Mouse (Mus musculus) adrenal gland, postnatal 14 days (tissue): ENCODE results near the gene 3110021N24Rik. TPM values are rescaled to one million over a fixed set of nuclear protein-coding genes. Genes with fewer than 3 reads are reported as not detected.

Experiments used
- DNase-seq: peaks from one replicate; pipeline ENCODE4 v3.0.0; 2021; ENCODE audit warnings: mixed read lengths
- total RNA-seq: library from RNA; stranded (reverse); gene quantifications from 2 replicates; pipeline ENCODE4 v1.2.3, GENCODE M21; 2021

3110021N24Rik gene
- total RNA-seq, 1 experiment from 2014 or later: 0.59 TPM

DNA sequence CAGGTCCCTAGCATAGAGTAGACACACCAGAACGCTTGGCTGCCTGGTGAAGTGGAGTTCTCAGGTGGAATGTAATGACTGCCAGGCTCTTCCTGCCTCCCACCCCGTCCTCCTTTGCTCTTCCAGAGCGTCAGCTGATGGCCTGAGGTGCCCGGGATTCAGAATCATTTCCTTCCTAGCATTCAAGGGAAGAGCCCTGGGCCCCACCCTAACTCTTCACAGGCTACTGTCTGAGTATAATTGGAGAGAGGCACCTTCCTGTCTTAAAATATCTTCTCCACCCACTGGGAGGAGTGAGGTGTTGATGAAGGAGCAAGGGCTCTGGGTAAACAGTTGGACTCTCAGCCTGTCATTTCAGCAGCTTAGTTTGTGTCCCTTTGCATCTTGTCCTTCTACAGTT is 77.3 kb downstream of the 3110021N24Rik start:
- no peak for DNase-seq

DNA sequence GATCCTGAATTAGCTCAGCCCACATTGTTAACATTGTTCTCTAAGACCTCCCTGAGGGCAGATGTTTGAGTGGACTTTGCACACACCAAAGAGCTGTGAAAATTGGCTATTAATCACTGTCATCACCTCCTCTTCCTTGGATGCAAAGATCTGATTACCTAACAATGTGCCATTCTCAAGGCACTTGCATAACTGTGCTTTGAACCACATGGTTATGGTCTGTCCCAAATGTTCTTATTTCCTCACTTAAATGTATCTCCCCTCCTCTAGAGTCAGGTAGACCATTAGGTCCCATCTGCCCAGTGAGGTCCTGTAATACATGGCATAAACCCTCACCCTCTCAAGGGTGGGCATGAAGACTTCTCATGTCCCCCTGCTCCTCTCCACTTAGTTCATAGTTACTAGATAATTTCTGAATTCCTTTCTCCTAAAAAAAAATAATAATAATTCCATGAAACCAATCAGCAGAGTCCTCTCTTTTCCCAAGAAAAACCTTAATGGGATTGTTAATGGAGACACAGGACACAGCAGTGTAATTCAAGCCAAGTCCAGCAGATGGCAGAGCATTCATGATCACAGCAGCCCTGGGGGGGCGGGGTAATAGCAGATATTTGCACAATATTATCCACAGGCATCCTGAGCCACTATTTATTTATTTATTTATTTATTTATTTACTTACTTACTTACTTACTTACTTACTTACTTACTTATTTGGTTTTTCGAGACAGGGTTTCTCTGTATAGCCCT is 78.8 kb downstream of the 3110021N24Rik start:
- DNase-seq: peak; percentile 84

DNA sequence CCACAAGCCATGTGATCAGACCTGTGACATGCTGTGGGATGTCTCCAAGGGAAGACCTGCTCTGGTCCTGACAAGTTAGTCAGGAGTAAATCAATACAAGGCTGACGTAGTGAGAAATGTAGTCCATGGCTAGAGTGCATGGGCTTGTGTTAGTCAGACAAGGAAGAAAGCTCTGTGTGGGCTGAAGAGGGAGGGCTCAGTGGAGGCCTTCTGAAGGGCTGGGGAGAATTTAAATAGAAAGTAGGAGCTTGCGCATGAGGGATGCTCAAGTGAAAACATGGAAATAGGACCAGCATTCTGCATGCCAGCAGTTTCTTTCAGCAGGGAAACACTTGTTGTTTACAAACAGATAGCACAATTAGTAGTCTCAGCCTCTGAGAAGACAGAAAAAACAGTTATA is 84.1 kb downstream of the 3110021N24Rik start:
- no peak for DNase-seq

DNA sequence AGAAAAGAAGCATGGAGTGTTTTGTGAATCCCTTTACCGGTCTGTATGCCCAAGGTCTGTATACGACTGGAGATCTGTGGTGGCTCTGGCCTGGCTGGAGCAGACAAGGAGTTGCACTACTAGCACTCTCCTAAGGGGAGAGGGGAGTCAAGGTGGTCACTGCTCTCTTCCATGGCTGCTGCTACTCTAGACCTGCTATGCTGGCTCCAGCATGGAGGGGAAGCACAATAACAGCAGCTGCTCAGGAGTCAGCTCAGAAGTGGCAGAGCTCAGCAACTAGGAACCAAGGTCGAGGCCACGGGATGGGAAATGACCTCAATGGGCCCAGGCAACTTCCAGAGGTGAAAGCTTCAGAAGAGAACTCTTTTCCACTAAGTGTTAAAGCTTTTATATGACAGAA is 91.7 kb downstream of the 3110021N24Rik start:
- peak; percentile 17 for DNase-seq

DNA sequence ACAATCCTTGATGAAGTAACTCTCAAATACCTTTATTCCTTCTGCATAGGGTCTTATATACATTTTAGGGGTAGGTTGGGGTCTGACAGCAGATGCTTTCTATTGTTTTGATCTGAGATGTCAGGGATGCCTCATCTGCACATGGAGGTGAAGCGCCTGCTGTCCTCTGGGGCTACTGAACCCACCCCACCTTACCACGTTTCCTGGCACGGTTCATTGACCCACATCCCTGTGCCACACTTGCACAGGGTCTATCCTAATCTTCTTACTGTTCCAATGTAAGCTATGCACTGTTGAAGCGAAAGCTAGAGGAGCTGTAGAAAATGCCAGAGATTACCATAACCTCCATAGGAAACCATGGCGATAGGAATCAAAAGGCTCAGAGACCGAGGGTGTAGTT is 92.1 kb downstream of the 3110021N24Rik start:
- DNase-seq: no peak

DNA sequence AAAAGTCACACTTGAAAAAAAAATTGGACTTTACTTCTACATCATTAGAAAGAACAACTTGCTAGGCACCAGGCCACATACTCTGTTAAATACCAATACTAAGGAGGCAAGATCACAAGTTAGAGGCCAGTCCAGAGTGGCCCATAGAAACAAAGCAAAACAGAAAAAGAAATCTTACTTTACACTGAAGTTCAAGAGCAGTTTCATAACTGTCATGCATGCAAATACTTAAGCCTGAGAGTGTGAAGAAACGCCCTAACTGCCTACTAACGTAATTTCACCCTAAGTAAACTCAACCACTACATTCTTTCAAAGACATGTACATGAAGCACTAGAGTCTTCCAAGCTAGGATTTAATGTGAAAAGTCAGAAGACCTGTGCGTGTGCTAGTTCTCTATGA is 106.2 kb downstream of the 3110021N24Rik start:
- no peak for DNase-seq

DNA sequence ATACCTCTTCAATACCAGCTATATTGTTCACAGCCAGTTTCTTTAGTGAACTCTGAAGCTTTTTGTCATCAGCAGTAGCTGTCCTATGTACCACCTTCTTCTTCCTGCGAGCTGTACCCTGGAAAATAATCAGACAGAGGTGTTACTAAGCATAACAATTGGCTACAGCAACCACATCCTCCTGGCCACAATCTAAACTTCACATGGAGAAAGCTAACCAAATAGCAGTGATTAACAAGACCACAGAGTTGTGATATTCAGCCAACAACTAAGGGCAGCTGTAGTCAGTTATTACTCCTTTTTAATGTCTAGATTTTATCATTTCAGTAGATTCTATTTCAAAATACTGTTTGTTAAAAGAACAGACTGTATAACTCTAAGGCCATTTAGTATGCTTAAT is 106.6 kb downstream of the 3110021N24Rik start:
- no peak for DNase-seq

DNA sequence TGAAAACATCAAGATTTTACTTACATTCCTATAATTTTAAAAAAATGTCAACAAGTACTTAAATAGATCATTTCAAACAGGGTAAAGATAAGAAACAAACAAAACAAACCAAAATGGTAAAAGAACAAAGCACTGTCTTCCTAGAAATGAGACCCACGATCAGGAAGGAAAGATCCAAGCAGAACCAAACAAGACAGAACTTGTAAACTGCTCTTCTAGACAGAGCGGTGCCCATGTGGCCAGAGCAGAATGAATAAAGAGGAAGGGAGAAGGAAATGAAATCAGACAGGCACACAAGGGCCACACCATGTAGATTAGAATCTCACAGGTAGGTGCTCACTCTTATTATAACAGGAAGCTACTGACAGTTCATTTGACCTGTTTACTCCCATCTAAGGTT is 107.2 kb downstream of the 3110021N24Rik start:
- DNase-seq: no peak

DNA sequence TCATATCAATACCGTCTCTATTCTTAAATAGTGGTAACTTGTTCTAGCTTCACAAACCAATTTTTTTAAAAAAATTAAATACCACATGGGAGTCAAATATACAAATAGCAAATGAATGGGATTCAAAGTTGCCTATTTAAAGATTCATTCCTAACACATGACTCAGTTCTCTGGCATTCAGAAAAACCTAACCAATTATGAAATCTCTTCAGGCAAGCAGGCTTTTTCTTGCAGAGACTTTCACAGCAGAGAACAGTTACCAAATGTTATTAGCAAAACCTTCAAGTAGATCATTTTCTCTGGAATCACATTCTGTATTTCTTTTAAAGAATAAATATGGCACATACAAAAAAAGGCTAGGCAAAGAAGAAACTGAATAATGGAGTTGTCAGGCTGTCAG is 111.2 kb downstream of the 3110021N24Rik start:
- DNase-seq: no peak

Other genes starting within 250 kb of the 3110021N24Rik start
- gene Prpf38a, start 140.3 kb upstream of the 3110021N24Rik start, total RNA-seq: 34.2 and 39.5 TPM in 2 replicates
- 0.94 and 1.5 TPM in 2 replicates for gene Orc1, start 140.2 kb upstream of the 3110021N24Rik start, total RNA-seq
- 31.5 and 39.8 TPM in 2 replicates for gene Cc2d1b, start 99.7 kb upstream of the 3110021N24Rik start, total RNA-seq
- 22.7 and 24.0 TPM in 2 replicates for gene Zfyve9, start 61.1 kb downstream of the 3110021N24Rik start, total RNA-seq
- 116 and 127 TPM in 2 replicates for gene Btf3l4, start 114.0 kb downstream of the 3110021N24Rik start, total RNA-seq
- 63.8 and 73.9 TPM in 2 replicates for gene Txndc12, start 115.0 kb downstream of the 3110021N24Rik start, total RNA-seq
- 29.3 and 32.1 TPM in 2 replicates for gene Kti12, start 128.1 kb downstream of the 3110021N24Rik start, total RNA-seq
- gene A730015C16Rik, start 129.0 kb downstream of the 3110021N24Rik start, total RNA-seq: 0.53 TPM in 1 of 2 replicates, not detected in the other
- gene Rab3b, start 159.4 kb downstream of the 3110021N24Rik start, total RNA-seq: 40.1 and 50.7 TPM in 2 replicates